Mouse (Mus musculus) heart, adult 8-10 months (tissue): ENCODE measurements at regions not wholly inside any gene's neighbourhood (a gene's known extent, or its start where the extent isn't known, plus 50 kb on each side); places are given as distances from the start of the nearest gene placed in this dataset.

Experiments
- DNase-seq: peaks from one replicate; pipeline ENCODE4 v3.0.0; 2022; ENCODE audit warnings: low spot score

DNA sequence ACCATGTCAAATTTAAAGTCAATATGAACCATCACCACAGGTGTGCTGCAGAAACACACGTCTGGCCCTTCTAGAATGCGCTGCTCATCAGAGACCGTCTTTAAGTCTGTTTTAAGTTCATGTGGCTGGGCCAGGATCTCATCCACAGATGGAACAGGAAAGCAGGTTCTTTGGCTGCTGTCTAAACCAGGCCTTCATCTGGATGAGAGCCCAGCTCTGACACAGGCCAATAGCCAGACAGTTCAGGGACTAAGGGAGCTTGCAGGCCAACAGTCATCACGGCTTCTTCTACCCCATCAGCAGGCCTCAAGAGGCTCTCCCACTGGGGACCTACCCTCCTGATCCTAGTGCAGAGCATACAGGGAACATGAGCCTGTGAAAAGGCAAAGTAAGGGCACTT is 185.4 kb upstream of the Eci2 start:
- peak; percentile 35 for DNase-seq

DNA sequence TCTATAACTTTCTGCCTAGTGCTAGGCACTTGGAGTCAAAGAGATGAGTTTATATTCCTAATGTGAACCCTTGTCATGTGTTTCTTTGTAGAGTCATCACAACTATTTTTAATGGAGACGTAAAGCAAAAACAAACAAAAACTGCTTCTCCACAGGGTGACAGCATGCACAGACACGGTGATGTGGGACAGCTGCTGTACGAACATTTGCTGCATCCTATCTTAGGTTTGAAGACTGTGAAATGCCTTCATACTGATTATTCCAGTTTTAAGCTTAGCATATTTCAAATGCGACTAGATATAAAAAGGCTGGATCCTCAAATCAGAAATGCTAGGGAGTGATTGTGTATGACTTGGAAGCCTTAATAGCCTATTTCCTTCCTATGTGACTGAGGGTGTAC is 187.3 kb upstream of the Eci2 start:
- DNase-seq, result no peak

GRCm38 (mm10) chr13:35226142-35226829 is 199.4 kb upstream of the Eci2 start:
- no peak for DNase-seq

GRCm38 (mm10) chr13:35226944-35227343 is 200.0 kb upstream of the Eci2 start:
- no peak for DNase-seq

DNA sequence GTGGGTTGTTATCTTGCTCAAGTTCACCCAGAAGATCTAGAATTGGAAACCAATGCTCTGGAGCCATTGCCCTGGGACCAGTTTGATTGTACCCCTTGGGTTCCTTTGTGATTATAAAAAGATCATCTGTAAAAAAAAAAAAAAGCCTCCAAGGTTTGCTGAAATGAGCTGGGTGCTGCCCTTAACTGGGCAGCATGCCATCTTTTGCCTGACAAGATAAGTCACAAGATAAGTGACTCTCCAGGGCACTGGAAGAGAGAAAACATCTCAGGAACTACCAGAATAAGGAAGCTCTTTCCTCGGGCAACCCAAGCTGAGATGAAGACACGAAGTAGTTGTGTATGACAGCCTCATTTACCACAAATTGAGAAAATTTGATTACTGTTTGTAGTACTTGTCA is 202.7 kb upstream of the Eci2 start:
- DNase-seq, result no peak

- DNase-seq, result no peak
These were observed 206.7 kb upstream of the Eci2 start for GRCm38 (mm10) chr13:35233636-35234035.

DNA sequence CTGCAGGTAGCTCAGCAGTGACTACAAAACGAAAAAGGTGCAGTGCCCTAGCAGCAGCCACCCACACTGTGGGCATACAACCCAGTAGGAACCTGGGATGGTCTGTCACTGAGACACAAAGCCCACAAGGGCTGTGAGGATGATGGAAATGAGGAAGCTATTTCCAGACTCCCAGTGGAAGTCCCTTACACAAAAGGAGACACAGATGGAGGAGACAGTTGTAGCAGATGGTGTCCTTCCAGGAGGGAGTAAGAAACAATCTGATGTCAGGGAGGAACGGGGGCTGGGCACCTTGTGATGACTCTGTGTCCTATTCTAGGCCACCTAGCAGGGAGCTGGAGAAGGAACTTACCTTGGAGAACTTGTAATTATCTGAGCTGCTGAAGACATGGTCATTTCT is 214.5 kb upstream of the Eci2 start:
- no peak for DNase-seq

GRCm38 (mm10) chr13:35243946-35244345 is 217.1 kb upstream of the Eci2 start:
- no peak for DNase-seq

GRCm38 (mm10) chr13:35257386-35257785 is 230.5 kb upstream of the Eci2 start:
- no peak for DNase-seq

DNA sequence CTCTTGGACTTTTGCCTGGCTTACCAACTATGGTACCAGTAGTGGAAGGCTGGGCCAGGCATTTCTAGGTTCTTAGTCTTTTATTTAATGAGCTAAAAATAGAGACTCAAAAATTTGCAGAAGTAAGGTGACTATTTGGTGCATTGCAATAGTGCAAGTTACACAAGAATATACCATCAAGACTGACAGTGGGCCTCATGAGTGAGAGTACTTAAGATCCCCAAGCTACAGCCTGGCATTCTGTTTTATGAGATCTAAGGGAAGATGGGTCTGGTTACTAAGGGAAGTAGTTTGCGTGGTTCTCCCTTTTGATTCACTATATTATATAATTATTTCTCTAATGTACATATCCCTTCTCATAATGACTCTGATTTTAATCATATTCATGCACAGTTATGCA is 231.8 kb upstream of the Eci2 start:
- DNase-seq, result no peak

GRCm38 (mm10) chr13:35283959-35284358 is 257.1 kb upstream of the Eci2 start:
- no peak for DNase-seq

DNA sequence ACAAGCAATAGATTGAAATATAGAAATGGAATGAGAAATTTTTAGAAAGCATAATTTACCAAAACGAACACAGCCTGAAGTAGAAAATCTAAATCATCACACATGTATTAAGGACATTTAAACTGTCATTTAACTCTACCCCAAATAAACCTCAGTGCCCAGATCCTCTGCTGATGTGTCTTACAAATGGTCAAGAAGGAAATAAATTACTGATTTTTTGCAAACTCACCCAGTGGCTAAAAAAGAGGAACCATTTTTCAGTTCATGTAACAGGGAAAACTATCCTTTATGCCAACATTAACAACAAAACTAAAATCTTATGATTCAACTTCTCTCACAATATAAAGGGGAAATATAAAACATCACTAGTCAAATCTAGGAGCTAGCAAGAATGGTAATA is 275.2 kb upstream of the Eci2 start:
- DNase-seq, result no peak

GRCm38 (mm10) chr13:35316772-35317171 is 289.9 kb upstream of the Eci2 start:
- no peak for DNase-seq

GRCm38 (mm10) chr13:35326682-35327242 is 299.9 kb upstream of the Eci2 start:
- DNase-seq, result peak; percentile 2

GRCm38 (mm10) chr13:35328320-35328719 is 301.4 kb upstream of the Eci2 start:
- DNase-seq, result no peak

GRCm38 (mm10) chr13:35330926-35331325 is 304.0 kb upstream of the Eci2 start:
- DNase-seq, result no peak

- no peak for DNase-seq
These were observed 314.0 kb upstream of the Cdyl start for GRCm38 (mm10) chr13:35345507-35346129.

DNA sequence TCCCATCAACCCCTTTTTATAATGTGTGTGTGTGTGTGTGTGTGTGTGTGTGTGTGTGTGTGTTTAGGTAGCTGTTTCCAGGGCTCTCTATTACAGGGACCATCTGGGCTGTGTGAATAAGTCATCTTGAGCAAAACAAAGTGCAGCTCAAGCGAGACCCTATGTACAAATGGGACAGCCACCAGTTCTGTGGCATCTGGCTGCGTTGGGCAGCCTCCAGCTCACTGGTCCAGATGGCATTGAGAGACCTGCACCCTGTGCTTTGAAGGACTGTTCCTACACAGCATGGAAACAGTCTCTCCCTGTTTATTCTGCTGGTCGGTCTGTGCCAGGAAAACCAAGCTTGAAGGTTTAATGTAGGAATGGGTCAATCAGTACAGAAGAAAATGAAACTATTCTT is 311.4 kb upstream of the Cdyl start:
- no peak for DNase-seq

GRCm38 (mm10) chr13:35359345-35359744 is 300.3 kb upstream of the Cdyl start:
- DNase-seq, result no peak

DNA sequence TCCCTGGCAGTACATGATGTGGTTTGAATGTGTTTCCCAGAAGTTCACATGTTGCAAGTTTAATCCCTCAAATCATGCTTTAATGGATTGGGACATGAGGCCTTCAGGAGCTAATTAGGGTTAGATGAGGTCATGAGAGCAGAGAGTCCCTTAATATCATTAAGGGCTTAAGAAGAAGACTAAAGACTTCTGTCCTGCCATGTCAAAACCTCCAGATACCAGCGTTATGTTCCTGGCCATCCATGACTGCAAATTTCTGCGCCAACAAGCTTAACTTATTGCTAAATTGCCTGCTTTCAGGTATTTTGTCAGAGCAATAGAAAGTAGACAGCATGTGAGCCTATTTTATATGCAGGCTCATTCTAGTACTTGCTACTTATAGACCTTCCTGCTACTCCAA is 282.1 kb upstream of the Cdyl start:
- no peak for DNase-seq

- no peak for DNase-seq
These were observed 280.1 kb upstream of the Cdyl start for GRCm38 (mm10) chr13:35379500-35379899.

DNA sequence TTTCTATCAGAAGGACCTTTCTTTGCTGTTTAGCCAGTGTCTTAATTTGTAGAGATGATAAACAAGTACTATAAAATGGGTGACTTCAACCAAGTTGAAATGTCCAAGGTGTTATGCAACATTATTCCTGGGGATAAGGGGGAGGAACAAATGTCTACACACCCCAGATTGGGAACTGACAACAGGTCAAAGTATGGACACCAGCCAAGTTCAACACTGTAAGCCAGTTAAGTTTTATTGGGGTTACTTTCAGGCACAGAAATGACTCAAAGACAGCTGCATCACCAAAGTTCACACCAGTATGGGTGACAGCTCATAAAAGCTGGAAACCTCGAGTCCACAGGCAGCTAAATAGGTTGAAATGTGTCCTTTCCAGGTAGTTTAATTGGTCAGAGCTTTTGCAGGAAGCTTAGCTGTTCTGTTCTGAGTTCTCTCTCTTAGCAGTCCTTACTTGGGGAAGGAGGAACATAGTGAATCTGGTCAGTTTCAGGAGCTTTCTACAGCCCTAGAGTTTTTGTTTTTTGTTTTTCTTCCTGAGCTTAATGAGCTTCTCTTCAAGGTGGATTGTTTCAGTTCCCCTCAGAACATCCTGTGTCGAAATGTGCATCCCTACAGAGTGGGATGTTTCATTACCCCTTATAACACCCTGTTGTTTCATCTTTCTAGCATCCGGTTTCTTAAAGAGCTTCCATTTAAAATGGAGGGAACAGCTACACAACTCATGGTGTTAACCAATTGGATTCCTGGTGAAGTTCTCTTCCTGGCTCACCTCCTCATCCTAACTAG is 279.2 kb upstream of the Cdyl start:
- DNase-seq, result no peak

DNA sequence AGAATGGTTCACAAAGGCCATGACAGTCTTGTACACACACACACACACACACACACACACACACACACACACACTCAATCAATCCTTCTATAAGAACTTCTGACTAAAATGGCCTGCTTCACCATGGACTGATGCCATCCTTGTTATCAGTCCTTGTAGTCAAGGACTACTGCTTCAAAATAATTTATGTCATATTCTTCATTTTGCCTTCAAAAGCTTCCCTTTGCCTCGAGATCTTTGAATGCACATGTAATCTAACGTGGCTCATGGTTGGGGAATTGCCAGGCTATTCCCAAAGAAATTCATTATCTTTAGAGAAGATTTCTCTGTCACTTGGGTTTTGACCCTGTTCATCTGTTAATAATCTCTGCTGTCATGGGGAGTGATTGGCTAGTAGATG is 278.0 kb upstream of the Cdyl start:
- DNase-seq, result no peak
